8 mouse cellular contexts compared by ENCODE assay signal in the genomic region with DNA sequence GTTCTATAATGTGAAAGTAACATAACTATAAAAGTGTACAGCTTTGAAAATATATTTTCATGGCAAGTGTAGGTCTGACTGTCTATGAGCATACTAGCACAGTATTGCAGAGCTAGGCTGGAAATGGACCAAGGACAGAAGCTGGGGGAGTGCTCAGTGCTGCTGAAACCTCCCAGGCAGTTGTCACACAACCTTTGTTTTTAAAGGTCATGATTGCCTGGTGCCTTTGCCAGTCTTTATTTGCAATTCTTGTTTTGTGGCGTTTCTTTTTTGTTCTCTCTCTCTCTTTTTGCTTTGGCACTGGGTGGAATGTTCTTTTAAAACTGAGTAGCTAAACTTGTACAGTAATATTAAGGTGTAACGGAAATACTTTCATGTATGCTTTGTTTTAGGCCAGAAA. TPM values are rescaled to one million over a fixed set of nuclear protein-coding genes. Genes with fewer than 3 reads are reported as not detected.
DNase-seq lines count a peak whose midpoint lies in the region; ATAC-seq and TF ChIP-seq lines count a peak whose summit lies in the region.

No protein-coding gene starts in this region.

- H3K9ac ChIP-seq in midbrain, embryonic 14.5 days (replicated peaks; ENCODE audit: low read length) = no peak overlapping the region
- H3K9ac ChIP-seq in midbrain, postnatal 0 days (replicated peaks; ENCODE audit: low read length, poor library complexity, severe bottlenecking) = no peak overlapping the region

- peak; percentile 47 for DNase-seq in gastrocnemius, adult 18-20 months (ENCODE audit: low spot score)
- DNase-seq in gastrocnemius, postnatal 4 days (ENCODE audit: low spot score in 2 of 2) = no peak
- DNase-seq in midbrain, embryonic 14.5 days = no peak
- DNase-seq in midbrain, postnatal 0 days (ENCODE audit: low spot score) = no peak
- peak; percentile 20 to 24 for DNase-seq in heart, adult 9 months (ENCODE audit: low spot score in 2 of 2)
- DNase-seq in testis, postnatal 14 days (ENCODE audit: low spot score) = peak; percentile 75
- no peak for DNase-seq in left cerebral cortex, adult 8-10 months (ENCODE audit: low spot score in 2 of 2)
- no peak for DNase-seq in midbrain, embryonic 10.5 days (ENCODE audit: low spot score)

- no peak for ATAC-seq in midbrain, embryonic 14.5 days (ENCODE audit: low FRiP score, low TSS enrichment)
- ATAC-seq in midbrain, postnatal 0 days (ENCODE audit: low FRiP score) = no peak

- no peaks in the 10 kb centered on the region for H3K9me3 ChIP-seq in midbrain, embryonic 14.5 days (ENCODE audit: control insufficient read depth, low read length)
- H3K9me3 ChIP-seq in midbrain, postnatal 0 days (ENCODE audit: low read length) = no peaks in the 10 kb centered on the region
- H3K9me3 ChIP-seq in midbrain, embryonic 10.5 days (replicated peaks) = no peaks in the 10 kb centered on the region

- no peak overlapping the region for H3K27ac ChIP-seq in midbrain, embryonic 14.5 days (replicated peaks; ENCODE audit: low read depth, low read length)
- H3K27ac ChIP-seq in midbrain, postnatal 0 days (ENCODE audit: low read depth, low read length) = no peak overlapping the region
- H3K27ac ChIP-seq in midbrain, embryonic 10.5 days (replicated peaks) = no peak overlapping the region

- H3K36me3 ChIP-seq in midbrain, embryonic 14.5 days (ENCODE audit: control insufficient read depth, insufficient read depth, low read length) = no peaks in the 10 kb centered on the region
- no peaks in the 10 kb centered on the region for H3K36me3 ChIP-seq in midbrain, postnatal 0 days (ENCODE audit: insufficient read depth, low read length)
- no peaks in the 10 kb centered on the region for H3K36me3 ChIP-seq in midbrain, embryonic 10.5 days

- H3K4me3 ChIP-seq in midbrain, embryonic 14.5 days (replicated peaks; ENCODE audit: low read depth, low read length) = no peak overlapping the region
- H3K4me3 ChIP-seq in midbrain, postnatal 0 days (ENCODE audit: low read depth, low read length) = no peak overlapping the region
- H3K4me3 ChIP-seq in midbrain, embryonic 10.5 days = no peak overlapping the region

- no peak for TF ChIP-seq CTCF in midbrain, postnatal 0 days (IDR thresholded peaks at IDR 0.05)

- 0 out of 2 replicates have a peak overlapping the region, but pooled peaks have one; percentile 3 for H3K4me2 ChIP-seq in midbrain, embryonic 14.5 days (ENCODE audit: low read length)
- H3K4me2 ChIP-seq in midbrain, postnatal 0 days (ENCODE audit: low read depth, low read length, poor library complexity, severe bottlenecking) = no peak overlapping the region

- 44% methylated on average over 2 of the region's 2 CpGs for WGBS in midbrain, embryonic 14.5 days
- 62% methylated on average over 2 of the region's 2 CpGs for WGBS in midbrain, postnatal 0 days
- 48% methylated on average over 2 of the region's 2 CpGs for WGBS in midbrain, embryonic 10.5 days

- H3K4me1 ChIP-seq in midbrain, embryonic 14.5 days (ENCODE audit: control insufficient read depth, insufficient read depth, low read length) = no peaks in the 10 kb centered on the region
- no peaks in the 10 kb centered on the region for H3K4me1 ChIP-seq in midbrain, postnatal 0 days (ENCODE audit: insufficient read depth, low read length)
- H3K4me1 ChIP-seq in midbrain, embryonic 10.5 days = peaks cover 60% of the 10 kb centered on the region

- H3K27me3 ChIP-seq in midbrain, embryonic 14.5 days (ENCODE audit: control insufficient read depth, insufficient read depth, low read length) = peaks cover 4% of the 10 kb centered on the region; the same call in 1 of the 2 replicates
- H3K27me3 ChIP-seq in midbrain, postnatal 0 days (ENCODE audit: insufficient read depth, low read length) = no peaks in the 10 kb centered on the region; the same call in 1 of the 2 replicates
- H3K27me3 ChIP-seq in midbrain, embryonic 10.5 days (ENCODE audit: low read depth, poor library complexity, severe bottlenecking) = no peaks in the 10 kb centered on the region

RNA-seq across cellular contexts. Expression of gene Zcchc7, which starts 21.0 kb away (rescaled TPM):
- 10 to 100 TPM; 15.8 to 17.9 TPM for total RNA-seq in gastrocnemius, adult 18-20 months (2021)
- 10 to 100 TPM; 22.8 to 32.0 TPM for total RNA-seq in gastrocnemius, postnatal 4 days (2021)
- 38.3 and 39.8 TPM in 2 replicates for polyA plus RNA-seq in midbrain, embryonic 14.5 days (2014; fragmentation: Nextera tagmentation; extraction: Ambion mirVana)
- 17.3 and 23.5 TPM in 2 replicates for total RNA-seq in midbrain, postnatal 0 days (2014; rRNA removed)
- 25.5 and 34.5 TPM in 2 replicates for polyA plus RNA-seq in midbrain, postnatal 0 days (2015; fragmentation: Nextera tagmentation; extraction: Ambion mirVana)
- total RNA-seq in left cerebral cortex, adult 8-10 months (2022) = 10 to 100 TPM; 46.5 to 57.4 (median 51.1) TPM
- polyA plus RNA-seq in midbrain, embryonic 10.5 days (2016; fragmentation: Nextera tagmentation; extraction: Ambion mirVana) = 22.4 and 23.6 TPM in 2 replicates

Comparison
In these comparisons a context has a peak if more than half of its experiments do, and no peak if none do; other contexts are left out.
1. DNase-seq: peak in gastrocnemius, adult 18-20 months (single experiment), heart, adult 9 months (2 of 2) and testis, postnatal 14 days (single experiment); none in gastrocnemius, postnatal 4 days (0 of 2), midbrain, embryonic 14.5 days (single experiment), midbrain, postnatal 0 days (single experiment), left cerebral cortex, adult 8-10 months (0 of 2) and midbrain, embryonic 10.5 days (single experiment).